Mouse (Mus musculus): ENCODE measurements around the gene Hspb7. TPM values are rescaled to one million over a fixed set of nuclear protein-coding genes. Genes with fewer than 3 reads are reported as not detected.
A peak's percentile ranks its signal among the peaks of the same experiment; 100 is the strongest.

The Hspb7 gene
- polyA plus RNA-seq, 1 experiment from 2014 or later: not detected

DNA sequence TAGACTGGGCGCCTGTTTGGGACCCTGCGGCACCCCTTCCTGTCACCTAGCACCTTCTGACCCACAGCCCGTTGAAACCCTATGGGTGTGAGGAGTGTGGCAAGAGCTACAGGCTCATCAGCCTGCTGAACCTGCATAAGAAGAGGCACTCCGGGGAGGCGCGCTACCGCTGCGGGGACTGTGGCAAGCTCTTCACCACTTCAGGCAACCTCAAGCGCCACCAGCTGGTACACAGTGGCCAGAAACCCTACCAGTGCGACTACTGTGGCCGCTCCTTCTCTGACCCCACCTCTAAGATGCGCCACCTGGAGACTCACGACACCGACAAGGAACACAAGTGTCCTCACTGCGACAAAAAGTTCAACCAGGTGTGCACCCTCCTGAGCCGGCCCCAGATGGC, 44.1 kb downstream of the Hspb7 start:
- Histone ChIP-seq H3K27ac (no peak overlapping the region), H3K4me1 (replicated peaks) (no peaks in the 10 kb centered on the region), H3K9me3 (no peaks in the 10 kb centered on the region), H3K9ac (replicated peaks) (no peak overlapping the region), H3K4me2 (no peak overlapping the region), H3K27me3 (no peaks in the 10 kb centered on the region), H3K4me3 (replicated peaks) (no peak overlapping the region), H3K36me3 (peaks cover 96% of the 10 kb centered on the region)
- WGBS: 77% methylated on average over 16 of the region's 16 CpGs
- no peak for ATAC-seq (ENCODE audit: insufficient number of reproducible peaks, insufficient read depth, low FRiP score, low TSS enrichment, low read depth)

GRCm38 (mm10) chr4:141465512-141466288, 45.1 kb downstream of the Hspb7 start:
- H3K9me3 ChIP-seq: no peaks in the 10 kb centered on the region
- no peak overlapping the region for H3K9ac ChIP-seq (replicated peaks)
- no peak overlapping the region for H3K4me2 ChIP-seq
- 94% methylated on average over 34 of the region's 34 CpGs for WGBS
- no peak for ATAC-seq (ENCODE audit: insufficient number of reproducible peaks, insufficient read depth, low FRiP score, low TSS enrichment, low read depth)
- H3K27me3 ChIP-seq: no peaks in the 10 kb centered on the region
- H3K4me1 ChIP-seq (replicated peaks): no peaks in the 10 kb centered on the region
- peaks cover 96% of the 10 kb centered on the region for H3K36me3 ChIP-seq
- no peak overlapping the region for H3K4me3 ChIP-seq (replicated peaks)
- no peak overlapping the region for H3K27ac ChIP-seq

GRCm38 (mm10) chr4:141466289-141466795, 45.8 kb downstream of the Hspb7 start:
- H3K4me2 ChIP-seq: no peak overlapping the region
- H3K9me3 ChIP-seq: no peaks in the 10 kb centered on the region
- H3K27me3 ChIP-seq: no peaks in the 10 kb centered on the region
- peaks cover 100% of the 10 kb centered on the region for H3K36me3 ChIP-seq
- no peaks in the 10 kb centered on the region for H3K4me1 ChIP-seq (replicated peaks)
- no peak overlapping the region for H3K9ac ChIP-seq (replicated peaks)
- WGBS: 92% methylated on average over 16 of the region's 16 CpGs
- H3K4me3 ChIP-seq (replicated peaks): no peak overlapping the region
- no peak for ATAC-seq (ENCODE audit: insufficient number of reproducible peaks, insufficient read depth, low FRiP score, low TSS enrichment, low read depth)
- no peak overlapping the region for H3K27ac ChIP-seq

- WGBS: 88% methylated on average over 15 of the region's 15 CpGs
- no peak for ATAC-seq (ENCODE audit: insufficient number of reproducible peaks, insufficient read depth, low FRiP score, low TSS enrichment, low read depth)
Observed at GRCm38 (mm10) chr4:141466844-141467580, 46.4 kb downstream of the Hspb7 start.

GRCm38 (mm10) chr4:141467581-141467927, 47.0 kb downstream of the Hspb7 start:
- Histone ChIP-seq H3K4me3 (replicated peaks) (no peak overlapping the region), H3K27ac (0 out of 2 replicates have a peak overlapping the region, but pooled peaks have one; percentile 7), H3K4me1 (replicated peaks) (no peaks in the 10 kb centered on the region), H3K9me3 (no peaks in the 10 kb centered on the region), H3K4me2 (no peak overlapping the region), H3K36me3 (peaks cover 100% of the 10 kb centered on the region), H3K9ac (replicated peaks) (no peak overlapping the region), H3K27me3 (no peaks in the 10 kb centered on the region)
- 88% methylated on average over 6 of the region's 6 CpGs for WGBS
- ATAC-seq (ENCODE audit: insufficient number of reproducible peaks, insufficient read depth, low FRiP score, low TSS enrichment, low read depth): no peak

More at GRCm38 (mm10) chr4:141466844-141467580, 46.4 kb downstream of the Hspb7 start:
- H3K27me3 ChIP-seq: no peaks in the 10 kb centered on the region
- H3K36me3 ChIP-seq: peaks cover 100% of the 10 kb centered on the region
- H3K4me3 ChIP-seq (replicated peaks): no peak overlapping the region
- H3K4me2 ChIP-seq: no peak overlapping the region
- 0 out of 2 replicates have a peak overlapping the region, but pooled peaks have one; percentile 7 for H3K27ac ChIP-seq
- no peak overlapping the region for H3K9ac ChIP-seq (replicated peaks)
- H3K9me3 ChIP-seq: no peaks in the 10 kb centered on the region
- H3K4me1 ChIP-seq (replicated peaks): no peaks in the 10 kb centered on the region

DNA sequence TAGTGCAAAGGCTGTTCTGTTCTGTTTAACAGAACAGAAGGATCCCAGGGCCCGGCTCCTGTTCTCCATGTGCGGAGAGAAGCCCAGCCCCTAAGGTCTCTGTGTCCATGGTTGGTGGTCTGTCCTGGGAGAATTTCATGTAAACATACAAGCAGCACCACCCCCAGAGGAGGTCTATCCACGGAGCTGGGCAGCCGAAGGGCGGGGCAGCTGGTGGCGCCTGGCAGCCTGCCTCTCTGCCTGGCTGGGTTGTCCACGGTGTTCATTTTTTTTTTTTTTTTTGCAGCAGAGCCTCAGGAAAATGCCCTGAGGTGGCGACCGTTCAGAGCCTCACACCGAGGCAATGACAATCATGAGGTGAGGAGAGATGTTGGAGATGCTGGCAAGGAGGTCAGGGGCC, 48.0 kb downstream of the Hspb7 start:
- 71% methylated on average over 10 of the region's 10 CpGs for WGBS
- Histone ChIP-seq H3K27ac (no peak overlapping the region), H3K4me3 (replicated peaks) (no peak overlapping the region), H3K4me1 (replicated peaks) (no peaks in the 10 kb centered on the region), H3K9me3 (no peaks in the 10 kb centered on the region), H3K9ac (replicated peaks) (no peak overlapping the region), H3K4me2 (no peak overlapping the region), H3K36me3 (peaks cover 100% of the 10 kb centered on the region), H3K27me3 (no peaks in the 10 kb centered on the region)
- ATAC-seq (ENCODE audit: insufficient number of reproducible peaks, insufficient read depth, low FRiP score, low TSS enrichment, low read depth): no peak

DNA sequence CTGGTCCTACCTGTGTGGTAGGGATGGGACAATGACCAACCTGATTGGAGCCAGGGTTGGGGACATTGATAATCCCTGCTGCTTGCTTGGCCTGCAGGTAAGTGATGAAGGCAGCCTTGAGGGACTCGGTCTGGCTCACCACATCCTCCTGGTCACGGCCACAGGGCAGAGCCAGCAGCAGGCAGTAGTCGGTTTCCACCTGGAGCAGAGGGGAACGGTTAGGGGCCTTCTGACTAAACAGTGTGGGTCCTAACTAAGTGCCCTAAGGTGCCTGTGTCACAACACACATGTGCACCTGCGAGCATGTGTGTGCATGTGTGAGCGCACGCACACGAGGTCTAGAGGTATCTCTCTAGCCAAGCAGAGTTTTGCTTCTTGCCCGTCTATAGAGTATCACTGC, 48.8 kb downstream of the Hspb7 start:
- no peaks in the 10 kb centered on the region for H3K27me3 ChIP-seq
- H3K4me2 ChIP-seq: no peak overlapping the region
- H3K9ac ChIP-seq (replicated peaks): no peak overlapping the region
- H3K9me3 ChIP-seq: no peaks in the 10 kb centered on the region
- no peak overlapping the region for H3K27ac ChIP-seq
- 92% methylated on average over 9 of the region's 9 CpGs for WGBS
- no peak overlapping the region for H3K4me3 ChIP-seq (replicated peaks)
- no peak for ATAC-seq (ENCODE audit: insufficient number of reproducible peaks, insufficient read depth, low FRiP score, low TSS enrichment, low read depth)
- no peaks in the 10 kb centered on the region for H3K4me1 ChIP-seq (replicated peaks)
- peaks cover 100% of the 10 kb centered on the region for H3K36me3 ChIP-seq

DNA sequence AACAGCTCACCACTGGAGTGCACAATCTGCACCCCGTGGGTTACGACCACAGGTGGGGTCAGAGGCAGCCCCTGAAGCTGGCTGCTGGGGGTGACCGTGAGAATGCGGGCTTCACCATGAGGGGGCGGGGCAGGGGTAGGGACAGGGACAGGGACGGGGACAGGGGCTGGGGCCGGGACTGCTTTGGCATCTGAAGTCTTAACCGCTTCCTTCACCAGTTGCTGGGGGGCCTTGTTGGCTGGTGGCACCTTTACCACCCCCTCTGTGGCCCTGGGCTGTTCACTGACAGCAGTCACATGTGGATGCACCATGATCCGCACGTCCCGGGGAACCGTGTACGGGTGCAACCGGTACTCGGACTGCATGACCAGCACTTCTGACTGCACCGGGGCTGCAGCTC, 50.9 kb downstream of the Hspb7 start:
- Histone ChIP-seq H3K27ac (no peak overlapping the region), H3K27me3 (no peaks in the 10 kb centered on the region), H3K4me3 (replicated peaks) (no peak overlapping the region), H3K36me3 (peaks cover 100% of the 10 kb centered on the region), H3K9ac (replicated peaks) (no peak overlapping the region), H3K4me2 (no peak overlapping the region), H3K4me1 (replicated peaks) (no peaks in the 10 kb centered on the region), H3K9me3 (no peaks in the 10 kb centered on the region)
- ATAC-seq (ENCODE audit: insufficient number of reproducible peaks, insufficient read depth, low FRiP score, low TSS enrichment, low read depth): no peak
- WGBS: 95% methylated on average over 16 of the region's 16 CpGs

GRCm38 (mm10) chr4:141472641-141473321, 52.2 kb downstream of the Hspb7 start:
- Histone ChIP-seq H3K4me1 (replicated peaks) (no peaks in the 10 kb centered on the region), H3K27ac (no peak overlapping the region), H3K9me3 (no peaks in the 10 kb centered on the region), H3K4me3 (replicated peaks) (no peak overlapping the region), H3K27me3 (no peaks in the 10 kb centered on the region), H3K4me2 (no peak overlapping the region), H3K9ac (replicated peaks) (no peak overlapping the region), H3K36me3 (peaks cover 100% of the 10 kb centered on the region)
- WGBS: 84% methylated on average over 32 of the region's 32 CpGs
- ATAC-seq (ENCODE audit: insufficient number of reproducible peaks, insufficient read depth, low FRiP score, low TSS enrichment, low read depth): no peak

GRCm38 (mm10) chr4:141474431-141474830, 53.9 kb downstream of the Hspb7 start:
- no peak overlapping the region for H3K9ac ChIP-seq (replicated peaks)
- no peak overlapping the region for H3K4me3 ChIP-seq (replicated peaks)
- no peak overlapping the region for H3K27ac ChIP-seq
- no peak overlapping the region for H3K4me2 ChIP-seq
- H3K4me1 ChIP-seq (replicated peaks): no peaks in the 10 kb centered on the region
- H3K27me3 ChIP-seq: no peaks in the 10 kb centered on the region
- ATAC-seq (ENCODE audit: insufficient number of reproducible peaks, insufficient read depth, low FRiP score, low TSS enrichment, low read depth): no peak
- H3K9me3 ChIP-seq: no peaks in the 10 kb centered on the region
- 93% methylated on average over 19 of the region's 19 CpGs for WGBS
- peaks cover 100% of the 10 kb centered on the region for H3K36me3 ChIP-seq

Measured in limb, embryonic 12.5 days (tissue).